Mouse (Mus musculus): ENCODE measurements around the gene Cacna1s. TPM values are rescaled to one million over a fixed set of nuclear protein-coding genes. Genes with fewer than 3 reads are reported as not detected.
A peak's percentile ranks its signal among the peaks of the same experiment; 100 is the strongest.

Gene Cacna1s
- 0.08 and 0.20 TPM in 2 replicates for polyA plus RNA-seq (2016; fragmentation: Nextera tagmentation; extraction: Ambion mirVana)

- Histone ChIP-seq H3K4me3 (no peak within 1 kb of the TSS), H3K27me3 (replicated peaks) (peaks cover 77% of the 10 kb centered on the region), H3K36me3 (no peaks in the 10 kb centered on the region), H3K27ac (no peak within 1 kb of the TSS), H3K9me3 (replicated peaks) (no peaks in the 10 kb centered on the region), H3K4me2 (no peak within 1 kb of the TSS), H3K9ac (no peak within 1 kb of the TSS), H3K4me1 (peaks cover 13% of the 10 kb centered on the region)
- ATAC-seq: no peak
- 34% methylated on average over 11 of the region's 11 CpGs for WGBS (ENCODE audit: insufficient replicate concordance)
Measured at GRCm38 (mm10) chr1:136052547-136052946, at the start of gene Cacna1s. Cacna1s (plus strand) TSS chr1:136052750.

DNA sequence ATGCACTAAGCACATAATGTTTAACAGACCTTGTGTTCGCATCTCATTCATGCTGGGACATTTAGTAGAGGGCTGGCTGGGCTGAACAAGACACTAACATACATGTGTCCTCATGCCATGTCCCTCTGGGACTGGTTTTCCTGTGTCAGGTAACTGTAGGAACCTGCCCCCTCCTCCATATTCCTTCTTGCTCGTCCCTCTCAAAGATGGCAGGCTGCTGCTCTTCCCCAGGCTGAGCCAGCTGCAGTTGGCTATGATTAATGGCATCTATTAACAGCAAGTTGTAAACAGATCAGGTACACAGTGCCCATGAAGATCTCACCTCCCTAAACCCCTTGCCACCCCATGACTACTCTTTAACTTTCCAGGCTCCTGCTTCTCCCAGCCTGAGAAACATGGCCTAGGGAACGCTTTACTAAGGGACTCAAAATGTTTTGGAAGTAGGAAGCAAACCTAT, 46.2 kb upstream of the Cacna1s start, which contains the start of gene Igfn1:
Igfn1 (minus strand) TSS at position 51 of the 457 bp plus-strand sequence.
- Histone ChIP-seq H3K4me1 (peaks cover 33% of the 10 kb centered on the region), H3K27me3 (replicated peaks) (peaks cover 46% of the 10 kb centered on the region), H3K4me2 (peak within 1 kb of the TSS; percentile 97), H3K4me3 (peak within 1 kb of the TSS; percentile 56), H3K9me3 (replicated peaks) (peaks cover 5% of the 10 kb centered on the region; the same call in 1 of the 2 replicates), H3K36me3 (no peaks in the 10 kb centered on the region), H3K9ac (peak within 1 kb of the TSS; percentile 70), H3K27ac (no peak within 1 kb of the TSS)
- ATAC-seq: no peak
- WGBS (ENCODE audit: insufficient replicate concordance): 71% methylated on average over 3 of the region's 3 CpGs

GRCm38 (mm10) chr1:136007211-136008158, 45.1 kb upstream of the Cacna1s start, which contains the start of gene Tmem9:
Tmem9 (plus strand) TSS chr1:136008150.
- peaks cover 45% of the 10 kb centered on the region for H3K4me1 ChIP-seq
- WGBS (ENCODE audit: insufficient replicate concordance): 4% methylated on average over 37 of the region's 37 CpGs
- ATAC-seq: peak; percentile 97
- peak within 1 kb of the TSS; percentile 70 for H3K9ac ChIP-seq
- peak within 1 kb of the TSS; percentile 70 for H3K27ac ChIP-seq
- H3K27me3 ChIP-seq (replicated peaks): peaks cover 39% of the 10 kb centered on the region
- peaks cover 5% of the 10 kb centered on the region; the same call in 1 of the 2 replicates for H3K9me3 ChIP-seq (replicated peaks)
- peak within 1 kb of the TSS; percentile 97 for H3K4me2 ChIP-seq
- H3K36me3 ChIP-seq: no peaks in the 10 kb centered on the region
- peak within 1 kb of the TSS; percentile 56 for H3K4me3 ChIP-seq

GRCm38 (mm10) chr1:136008159-136008533, 44.4 kb upstream of the Cacna1s start:
- peak overlapping the region; percentile 56 for H3K4me3 ChIP-seq
- 20% methylated on average over 8 of the region's 8 CpGs for WGBS (ENCODE audit: insufficient replicate concordance)
- peak; percentile 65 for ATAC-seq
- H3K27ac ChIP-seq: peak overlapping the region; percentile 70
- H3K36me3 ChIP-seq: no peaks in the 10 kb centered on the region
- H3K9ac ChIP-seq: peak overlapping the region; percentile 33; the same call in 1 of the 2 replicates
- H3K27me3 ChIP-seq (replicated peaks): peaks cover 33% of the 10 kb centered on the region
- H3K9me3 ChIP-seq (replicated peaks): peaks cover 5% of the 10 kb centered on the region; the same call in 1 of the 2 replicates
- H3K4me1 ChIP-seq: peaks cover 50% of the 10 kb centered on the region
- H3K4me2 ChIP-seq: peak overlapping the region; percentile 97

DNA sequence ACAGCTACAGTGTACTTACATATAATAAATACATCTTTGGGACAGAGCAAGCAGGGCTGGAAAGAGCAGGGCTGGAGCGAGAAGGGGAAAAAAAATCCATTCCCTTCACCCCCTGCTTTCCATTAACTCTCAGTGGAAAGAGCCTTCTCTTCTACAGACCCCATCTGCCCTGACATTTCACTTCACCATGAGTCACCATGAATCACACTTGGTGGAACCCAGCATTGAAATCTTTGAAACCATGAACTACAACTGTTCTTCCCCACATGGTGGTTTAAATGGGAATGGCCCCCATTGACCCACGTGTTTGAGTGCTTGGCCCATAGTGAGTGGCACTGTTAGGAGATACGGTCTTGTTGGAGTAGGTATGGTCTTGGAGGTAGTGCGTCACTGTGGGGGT, 42.3 kb upstream of the Cacna1s start:
- Histone ChIP-seq H3K4me3 (no peak overlapping the region), H3K9me3 (replicated peaks) (peaks cover 5% of the 10 kb centered on the region; the same call in 1 of the 2 replicates), H3K27me3 (replicated peaks) (peaks cover 24% of the 10 kb centered on the region), H3K4me2 (no peak overlapping the region), H3K9ac (no peak overlapping the region), H3K4me1 (peaks cover 69% of the 10 kb centered on the region), H3K27ac (no peak overlapping the region), H3K36me3 (no peaks in the 10 kb centered on the region)
- no peak for ATAC-seq
- 86% methylated on average over 4 of the region's 4 CpGs for WGBS (ENCODE audit: insufficient replicate concordance)

DNA sequence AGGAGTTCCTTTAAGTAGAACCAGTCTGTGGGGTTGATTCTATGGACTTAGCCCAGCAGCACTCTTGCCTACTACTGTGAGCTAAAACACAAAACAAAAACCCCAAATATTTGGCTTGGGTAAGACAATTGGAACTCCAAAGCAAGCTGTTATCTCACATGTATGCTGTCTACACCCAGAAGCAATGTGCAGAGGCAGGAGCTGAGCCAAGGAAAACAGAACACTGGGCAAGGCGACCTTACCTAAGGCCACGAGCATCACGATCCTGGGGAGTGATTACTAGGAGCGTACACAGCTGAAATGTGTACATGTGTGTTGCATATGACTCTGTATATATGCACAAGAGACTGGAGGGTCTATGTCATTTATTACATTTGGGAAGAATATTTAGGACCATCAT, 39.0 kb upstream of the Cacna1s start:
- Histone ChIP-seq H3K4me3 (no peak overlapping the region), H3K9me3 (replicated peaks) (peaks cover 5% of the 10 kb centered on the region; the same call in 1 of the 2 replicates), H3K27ac (peak overlapping the region; percentile 94), H3K36me3 (no peaks in the 10 kb centered on the region), H3K27me3 (replicated peaks) (no peaks in the 10 kb centered on the region), H3K4me1 (peaks cover 77% of the 10 kb centered on the region), H3K9ac (peak overlapping the region; percentile 46), H3K4me2 (peak overlapping the region; percentile 63; the same call in 1 of the 2 replicates)
- ATAC-seq: no peak
- WGBS (ENCODE audit: insufficient replicate concordance): 61% methylated on average over 4 of the region's 4 CpGs

DNA sequence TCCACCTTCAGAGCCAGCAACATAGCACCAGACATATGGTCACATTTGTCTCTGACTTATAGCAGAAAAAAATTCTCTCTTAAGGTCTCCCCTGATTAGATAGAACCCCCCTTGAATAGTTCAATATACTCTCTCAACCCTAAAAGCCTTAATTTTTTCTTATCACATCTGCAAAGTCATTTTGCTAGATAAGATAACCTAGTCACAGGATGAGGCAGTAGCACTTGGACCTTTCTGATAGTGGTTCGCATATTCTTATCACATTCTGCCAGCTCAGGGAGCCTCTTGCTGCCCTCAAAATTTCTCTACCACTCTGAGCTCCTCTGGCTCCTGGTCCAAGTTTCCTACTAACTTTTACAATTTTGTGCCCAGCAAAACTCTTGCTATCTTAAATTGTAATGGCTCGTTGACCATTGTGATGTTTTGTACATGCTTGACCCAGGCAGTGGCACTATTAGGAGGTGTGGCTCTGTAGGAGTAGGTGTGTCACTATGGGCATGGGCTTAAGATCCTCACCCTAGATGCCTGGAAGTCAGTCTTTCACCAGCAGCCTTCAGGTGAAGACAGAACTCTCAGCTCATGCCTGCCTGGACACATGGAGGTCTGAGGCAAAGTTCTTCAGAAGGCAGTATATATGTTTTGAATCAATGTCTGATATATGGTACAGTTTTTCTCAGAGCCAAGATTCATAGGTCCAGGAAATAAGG, 37.6 kb upstream of the Cacna1s start:
- Histone ChIP-seq H3K9me3 (replicated peaks) (peaks cover 5% of the 10 kb centered on the region; the same call in 1 of the 2 replicates), H3K4me1 (peaks cover 81% of the 10 kb centered on the region), H3K27ac (peak overlapping the region; percentile 94), H3K4me2 (peak overlapping the region; percentile 63), H3K27me3 (replicated peaks) (no peaks in the 10 kb centered on the region), H3K4me3 (no peak overlapping the region; the same call in 1 of the 2 replicates), H3K36me3 (peaks cover 10% of the 10 kb centered on the region), H3K9ac (peak overlapping the region; percentile 60)
- peak; percentile 83 for ATAC-seq
- 13% methylated on average over 2 of the region's 2 CpGs for WGBS (ENCODE audit: insufficient replicate concordance)

- Histone ChIP-seq H3K27me3 (replicated peaks) (no peaks in the 10 kb centered on the region), H3K9ac (peak overlapping the region; percentile 94), H3K4me3 (peak overlapping the region; percentile 96), H3K9me3 (replicated peaks) (no peaks in the 10 kb centered on the region), H3K27ac (peak overlapping the region; percentile 94), H3K4me1 (peaks cover 67% of the 10 kb centered on the region), H3K4me2 (peak overlapping the region; percentile 91), H3K36me3 (peaks cover 31% of the 10 kb centered on the region)
- no peak for ATAC-seq
- WGBS (ENCODE audit: insufficient replicate concordance): 80% methylated on average over 2 of the region's 2 CpGs
Measured at GRCm38 (mm10) chr1:136017307-136017706, 35.2 kb upstream of the Cacna1s start.

- Histone ChIP-seq H3K9me3 (replicated peaks) (no peaks in the 10 kb centered on the region), H3K27me3 (replicated peaks) (no peaks in the 10 kb centered on the region), H3K27ac (peak overlapping the region; percentile 94), H3K4me3 (peak overlapping the region; percentile 96), H3K36me3 (peaks cover 37% of the 10 kb centered on the region), H3K9ac (peak overlapping the region; percentile 94), H3K4me1 (peaks cover 63% of the 10 kb centered on the region), H3K4me2 (peak overlapping the region; percentile 91)
- peak; percentile 81 for ATAC-seq
- WGBS (ENCODE audit: insufficient replicate concordance): under 1% methylated on average over 22 of the region's 22 CpGs
Measured at GRCm38 (mm10) chr1:136017907-136018313, 34.6 kb upstream of the Cacna1s start.

DNA sequence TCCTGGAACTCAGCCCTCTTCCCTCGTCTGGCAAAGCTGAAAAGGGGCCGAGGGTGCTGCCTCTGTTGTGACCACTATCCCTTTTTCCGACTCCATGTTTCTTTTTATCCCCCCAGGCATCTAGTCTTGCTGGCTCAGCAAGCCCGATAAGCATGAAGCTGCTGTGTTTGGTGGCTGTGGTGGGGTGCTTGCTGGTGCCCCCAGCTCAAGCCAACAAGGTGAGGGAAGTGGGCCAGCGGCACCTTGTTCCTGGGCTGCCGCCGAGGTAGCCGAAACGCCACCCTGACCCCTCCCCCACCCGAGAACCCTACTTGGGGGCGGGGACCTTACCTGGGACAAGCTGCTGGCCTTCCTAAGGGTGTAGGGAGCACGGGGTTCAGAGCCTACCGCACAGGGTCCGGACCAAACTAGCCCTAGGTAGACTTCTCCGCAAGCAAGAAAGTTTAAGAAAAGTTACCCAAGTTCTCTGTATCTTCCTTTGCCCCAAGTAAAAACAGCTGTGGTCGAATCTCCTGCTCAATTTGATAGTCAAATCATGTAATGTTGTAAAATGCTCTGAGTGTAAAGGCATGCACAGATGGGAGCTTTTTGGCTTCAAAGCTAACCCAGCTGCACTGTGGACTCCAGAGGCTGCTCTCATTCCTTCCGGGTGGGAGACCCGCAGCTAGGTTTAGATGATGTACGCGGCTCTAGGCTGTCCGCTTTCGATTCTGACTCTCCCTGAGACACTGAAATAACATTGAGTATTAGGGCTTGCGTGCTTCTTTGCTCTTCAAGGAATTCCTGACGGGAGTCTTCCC, 34.0 kb upstream of the Cacna1s start:
- Histone ChIP-seq H3K9me3 (replicated peaks) (no peaks in the 10 kb centered on the region), H3K4me2 (peak overlapping the region; percentile 91), H3K4me1 (peaks cover 57% of the 10 kb centered on the region)

DNA sequence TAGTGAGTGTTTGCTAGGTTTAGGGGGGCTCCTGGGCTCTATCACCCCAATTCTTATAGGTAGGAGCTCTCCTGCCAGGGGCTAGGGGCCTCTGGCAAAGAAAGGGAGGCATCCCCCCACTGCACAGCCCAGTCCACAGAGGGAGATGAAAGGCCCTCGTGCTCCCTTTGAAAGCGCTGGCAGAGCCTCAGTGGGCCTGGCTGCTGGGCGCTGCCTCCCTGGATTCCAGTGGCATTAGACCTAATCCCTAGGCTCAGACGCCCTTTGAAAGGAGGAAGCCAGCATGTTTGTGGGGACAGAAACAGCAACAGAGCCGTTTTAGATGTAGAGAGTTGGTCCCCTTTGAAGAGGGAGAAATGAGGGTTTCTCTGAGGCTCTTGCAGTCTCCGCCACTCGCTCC, 22.3 kb upstream of the Cacna1s start:
- ATAC-seq: no peak

More for the DNA sequence above, 34.0 kb upstream of the Cacna1s start:
- Histone ChIP-seq H3K9ac (peak overlapping the region; percentile 94), H3K27ac (peak overlapping the region; percentile 91), H3K27me3 (replicated peaks) (no peaks in the 10 kb centered on the region), H3K36me3 (peaks cover 44% of the 10 kb centered on the region), H3K4me3 (peak overlapping the region; percentile 96)
- ATAC-seq: peak; percentile 36
- 11% methylated on average over 24 of the region's 24 CpGs for WGBS (ENCODE audit: insufficient replicate concordance)

More for the DNA sequence above, 22.3 kb upstream of the Cacna1s start:
- WGBS (ENCODE audit: insufficient replicate concordance): 82% methylated on average over 7 of the region's 7 CpGs
- Histone ChIP-seq H3K9ac (no peak overlapping the region), H3K4me3 (no peak overlapping the region), H3K27me3 (replicated peaks) (no peaks in the 10 kb centered on the region), H3K27ac (no peak overlapping the region), H3K9me3 (replicated peaks) (no peaks in the 10 kb centered on the region), H3K4me1 (0 out of 2 replicates have a peak, but pooled peaks cover 10% of the 10 kb centered on the region), H3K36me3 (peaks cover 100% of the 10 kb centered on the region), H3K4me2 (no peak overlapping the region)

Data from liver, embryonic 12.5 days (tissue).